Mouse (Mus musculus) limb, embryonic 13.5 days (tissue): ENCODE measurements around the gene Vkorc1. TPM values are rescaled to one million over a fixed set of nuclear protein-coding genes. Genes with fewer than 3 reads are reported as not detected.
"Not testable (repeated sequence)": the region's sequence is repeated elsewhere in the genome, so short reads cannot be mapped to it uniquely, and the experiment has no call there.

Experiments
- ATAC-seq: fragments of 200-750 bp; cut with Nextera tagmentation; 2 replicates; pipeline ENCODE4 v1.8.0; 2017; ENCODE audit warnings: low read depth, moderate number of reproducible peaks, moderate TSS enrichment; ENCODE audit not compliant: low FRiP score
- H3K27ac ChIP-seq: fragments of 300-500 bp; sonication (generic); 2 replicates; pipeline ENCODE4 v1.5.1; 2015; ENCODE audit warnings: inconsistent platforms, mild to moderate bottlenecking, moderate library complexity
- H3K27me3 ChIP-seq: fragments of 300-500 bp; sonication (generic); 2 replicates; pipeline ENCODE4 v1.6.1; 2015; ENCODE audit warnings: mild to moderate bottlenecking, inconsistent platforms
- H3K36me3 ChIP-seq: fragments of 300-500 bp; sonication (generic); 2 replicates; pipeline ENCODE4 v1.6.1; 2015; ENCODE audit warnings: inconsistent platforms, mild to moderate bottlenecking, moderate library complexity
- H3K4me1 ChIP-seq: fragments of 300-500 bp; sonication (generic); 2 replicates; pipeline ENCODE4 v1.6.1; 2015; ENCODE audit warnings: inconsistent platforms
- H3K4me2 ChIP-seq: fragments of 300-500 bp; sonication (generic); replicated peaks from 2 replicates; pipeline ENCODE4 v1.6.1; 2015; ENCODE audit warnings: inconsistent platforms, mild to moderate bottlenecking, moderate library complexity
- H3K4me3 ChIP-seq: fragments of 300-500 bp; sonication (generic); 2 replicates; pipeline ENCODE4 v1.5.1; 2015; ENCODE audit warnings: moderate library complexity, mild to moderate bottlenecking, inconsistent platforms
- H3K9ac ChIP-seq: fragments of 300-500 bp; sonication (generic); 2 replicates; pipeline ENCODE4 v1.6.1; 2015; ENCODE audit warnings: mild to moderate bottlenecking, inconsistent platforms
- H3K9me3 ChIP-seq: fragments of 300-500 bp; sonication (generic); 2 replicates; pipeline ENCODE4 v1.6.1; 2016; ENCODE audit warnings: inconsistent platforms
- WGBS: fragments of 180-500 bp; shearing (Covaris S2); methylation state at CpG from one replicate; pipeline ENCODE4 v1.1.7; 2015; 5-methylcytosine and 5-hydroxymethylcytosine counted together
- polyA plus RNA-seq: library from polyadenylated mRNA; unstranded; fragments of >200 nt; fragmentation: Nextera tagmentation; extraction: Ambion mirVana; gene quantifications from 2 replicates; pipeline ENCODE4 v1.2.1, GENCODE M21; 2015

Gene Vkorc1
- polyA plus RNA-seq, 1 experiment from 2014 or later, result 174 TPM

DNA sequence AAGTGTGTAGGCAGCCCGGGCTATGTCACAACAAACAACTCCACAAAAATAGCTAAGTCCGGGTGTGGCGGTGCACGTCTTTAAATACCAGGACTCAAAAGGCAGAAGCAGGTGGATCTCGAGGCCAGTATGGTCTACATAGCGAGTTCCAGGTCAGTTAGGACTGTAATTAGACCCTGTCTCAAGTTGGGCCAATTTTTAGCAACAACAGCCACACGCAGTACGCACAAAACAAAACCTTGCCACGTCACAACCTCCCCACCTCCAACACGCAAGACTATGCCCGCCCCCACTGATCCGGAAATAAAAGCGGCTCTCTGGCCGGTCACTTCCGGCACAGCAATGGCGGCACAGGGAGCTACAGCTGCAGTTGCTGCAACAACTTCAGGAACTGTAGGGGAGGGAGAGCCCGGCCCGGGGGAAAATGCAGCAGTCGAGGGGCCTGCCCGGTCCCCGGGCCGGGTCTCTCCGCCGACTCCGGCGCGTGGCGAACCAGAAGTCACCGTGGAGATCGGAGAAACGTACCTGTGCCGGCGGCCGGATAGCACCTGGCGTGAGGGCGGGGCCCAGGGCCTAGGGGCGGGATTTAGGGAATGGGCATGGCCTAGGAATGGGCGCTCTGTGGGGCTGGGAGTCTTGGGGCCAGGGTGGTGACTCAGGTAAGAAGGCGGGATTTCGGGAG is 16.9 kb upstream of the Vkorc1 start, which contains the start of gene Kat8:
TSS of gene Kat8 (plus strand) at position 327 of the 682 bp plus-strand sequence.
- Histone ChIP-seq H3K27ac (peak within 1 kb of the TSS; percentile 81), H3K4me2 (peak within 1 kb of the TSS; percentile 65), H3K4me1 (peaks cover 13% of the 10 kb centered on the region; the same call in 1 of the 2 replicates), H3K9ac (peak within 1 kb of the TSS; percentile 83), H3K9me3 (no peaks in the 10 kb centered on the region), H3K4me3 (peak within 1 kb of the TSS; percentile 93), H3K27me3 (no peaks in the 10 kb centered on the region), H3K36me3 (peaks cover 55% of the 10 kb centered on the region)
- ATAC-seq, result peak; percentile 96
- WGBS, result under 1% methylated on average over 40 of the region's 40 CpGs

DNA sequence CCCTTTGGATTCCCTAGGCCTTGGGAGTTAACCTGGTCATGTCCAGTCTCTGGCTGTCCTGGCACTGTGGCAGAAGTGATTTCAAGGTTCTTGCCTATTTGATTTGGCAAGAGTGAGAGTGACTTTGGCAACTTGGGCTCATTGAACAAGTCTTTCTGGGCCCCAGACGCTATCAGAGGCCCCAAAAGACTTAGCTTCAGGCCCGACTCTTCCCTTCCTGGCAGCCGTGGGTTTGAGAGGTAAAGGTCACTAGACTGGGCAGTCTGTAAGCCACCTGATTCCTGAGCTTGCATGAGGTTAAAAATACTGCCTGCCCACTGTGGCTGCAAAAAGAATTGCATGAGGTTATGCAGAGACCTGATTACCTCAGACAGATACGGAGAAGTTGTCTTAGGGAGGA is 13.2 kb upstream of the Vkorc1 start:
- peaks cover 50% of the 10 kb centered on the region for H3K36me3 ChIP-seq
- no peak overlapping the region for H3K4me3 ChIP-seq
- no peak overlapping the region for H3K27ac ChIP-seq
- no peak overlapping the region for H3K9ac ChIP-seq
- no peak overlapping the region for H3K4me2 ChIP-seq
- H3K4me1 ChIP-seq, result peaks cover 26% of the 10 kb centered on the region
- no peaks in the 10 kb centered on the region for H3K9me3 ChIP-seq
- no peaks in the 10 kb centered on the region for H3K27me3 ChIP-seq
- ATAC-seq, result no peak
- 88% methylated on average over 4 of the region's 4 CpGs for WGBS

- no peak overlapping the region for H3K27ac ChIP-seq
- no peaks in the 10 kb centered on the region for H3K9me3 ChIP-seq
- no peaks in the 10 kb centered on the region for H3K27me3 ChIP-seq
- no peak overlapping the region for H3K9ac ChIP-seq
- H3K4me2 ChIP-seq, result no peak overlapping the region
- H3K4me3 ChIP-seq, result no peak overlapping the region
- peaks cover 50% of the 10 kb centered on the region for H3K36me3 ChIP-seq
- no peak for ATAC-seq
- peaks cover 20% of the 10 kb centered on the region for H3K4me1 ChIP-seq
- WGBS, result 93% methylated on average over 12 of the region's 12 CpGs
Observed at GRCm38 (mm10) chr7:127907939-127908338, 12.5 kb upstream of the Vkorc1 start.

DNA sequence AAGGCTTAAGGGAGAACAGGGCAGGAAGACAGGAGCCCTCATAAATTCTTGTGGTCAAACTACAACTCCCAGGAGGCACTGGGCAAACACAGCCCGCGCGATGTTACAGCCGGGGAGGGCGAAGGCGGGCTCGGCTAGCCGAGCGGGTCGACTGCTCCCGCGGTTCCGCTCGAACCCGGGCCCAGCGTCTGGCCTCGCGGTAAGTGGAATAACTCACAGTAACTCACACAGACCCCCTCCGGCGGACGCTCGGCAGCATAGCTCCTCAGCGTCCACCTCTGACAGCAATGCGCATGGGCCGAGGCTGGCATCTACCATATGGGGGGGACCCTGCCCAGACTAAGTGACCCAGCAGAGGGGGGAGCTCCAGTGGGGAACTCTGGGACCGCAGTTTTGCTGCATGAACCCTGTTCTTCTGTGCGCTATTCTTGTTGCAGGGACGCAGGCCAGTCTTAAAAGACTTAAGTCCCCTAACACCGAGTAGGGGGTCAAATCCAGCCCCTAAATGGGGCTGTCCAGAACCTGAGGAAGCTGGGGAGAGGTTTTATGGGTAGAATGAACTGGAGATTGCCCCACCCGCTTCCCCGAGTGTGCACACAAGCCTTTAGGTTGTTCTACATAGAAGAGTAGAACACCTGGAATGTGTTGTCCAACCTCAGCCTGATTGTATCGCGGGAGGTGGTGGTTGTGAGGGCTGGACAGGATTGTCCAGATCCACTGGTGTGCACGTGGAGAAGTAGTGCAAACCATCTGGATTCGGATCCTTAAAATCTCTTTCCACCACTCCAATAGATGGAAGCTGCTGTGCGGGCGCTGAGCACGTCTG is 8.8 kb upstream of the Vkorc1 start, which contains the start of gene Bckdk:
TSS of gene Bckdk (plus strand) at position 112 of the 826 bp plus-strand sequence.
- H3K4me2 ChIP-seq, result peak within 1 kb of the TSS; percentile 83
- ATAC-seq, result peak; percentile 91
- H3K4me3 ChIP-seq, result peak within 1 kb of the TSS; percentile 60
- WGBS, result 5% methylated on average over 38 of the region's 38 CpGs
- H3K27ac ChIP-seq, result peak within 1 kb of the TSS; percentile 80
- H3K27me3 ChIP-seq, result peaks cover 5% of the 10 kb centered on the region; the same call in 1 of the 2 replicates
- peaks cover 12% of the 10 kb centered on the region for H3K4me1 ChIP-seq
- peaks cover 40% of the 10 kb centered on the region for H3K36me3 ChIP-seq
- H3K9me3 ChIP-seq, result no peaks in the 10 kb centered on the region
- H3K9ac ChIP-seq, result peak within 1 kb of the TSS; percentile 83

- no peak overlapping the region for H3K27ac ChIP-seq
- H3K4me1 ChIP-seq, result peaks cover 12% of the 10 kb centered on the region
- 81% methylated on average over 2 of the region's 2 CpGs for WGBS
- H3K9ac ChIP-seq, result no peak overlapping the region
- H3K4me3 ChIP-seq, result no peak overlapping the region
- H3K4me2 ChIP-seq, result no peak overlapping the region
- H3K36me3 ChIP-seq, result peaks cover 16% of the 10 kb centered on the region
- H3K9me3 ChIP-seq, result no peaks in the 10 kb centered on the region
- ATAC-seq, result no peak
- peaks cover 6% of the 10 kb centered on the region; the same call in 1 of the 2 replicates for H3K27me3 ChIP-seq
Observed at GRCm38 (mm10) chr7:127901772-127902171, 6.4 kb upstream of the Vkorc1 start.

GRCm38 (mm10) chr7:127899997-127900396 is 4.6 kb upstream of the Vkorc1 start:
- H3K9me3 ChIP-seq, result no peaks in the 10 kb centered on the region
- peaks cover 9% of the 10 kb centered on the region for H3K4me1 ChIP-seq
- peaks cover 6% of the 10 kb centered on the region; the same call in 1 of the 2 replicates for H3K27me3 ChIP-seq
- 47% methylated on average over 7 of the region's 7 CpGs for WGBS
- no peak overlapping the region for H3K4me2 ChIP-seq
- no peak overlapping the region for H3K4me3 ChIP-seq
- no peak for ATAC-seq
- H3K27ac ChIP-seq, result no peak overlapping the region
- no peaks in the 10 kb centered on the region for H3K36me3 ChIP-seq
- H3K9ac ChIP-seq, result no peak overlapping the region

DNA sequence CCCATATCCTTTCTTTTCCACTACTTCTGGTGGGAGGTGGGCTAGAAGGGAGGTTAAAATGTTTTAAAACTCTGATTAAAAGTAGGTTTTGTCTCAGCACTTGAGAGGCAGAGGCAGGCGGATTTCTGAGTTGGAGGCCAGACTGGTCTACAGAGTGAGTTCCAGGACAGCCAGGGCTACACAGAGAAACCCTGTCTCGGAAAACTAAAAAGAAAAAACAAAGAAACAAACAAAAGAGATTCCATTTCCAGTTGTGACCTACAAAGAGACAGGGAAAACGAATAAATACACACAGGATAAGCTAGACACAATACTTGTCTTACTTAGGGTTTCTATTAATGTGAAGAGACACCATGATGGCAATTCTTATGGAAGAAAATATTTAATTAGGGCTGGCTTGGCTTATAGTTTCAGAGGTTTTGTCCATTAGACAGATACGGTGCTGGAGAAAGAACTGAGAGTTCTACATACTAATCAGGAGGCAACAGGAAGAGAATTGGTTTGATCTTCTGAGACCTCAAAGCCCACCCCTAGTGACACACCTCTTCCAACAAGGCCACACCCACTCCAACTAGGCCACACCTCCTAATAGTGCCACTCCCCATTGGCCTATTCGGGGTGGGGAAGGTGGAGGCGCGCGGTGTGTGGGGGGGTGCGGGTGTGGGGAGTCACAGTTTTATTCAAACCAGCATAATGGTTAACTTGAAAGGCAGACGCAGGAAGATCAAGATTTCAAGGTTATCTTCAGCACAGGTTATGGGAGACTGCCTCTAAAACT is 3.0 kb upstream of the Vkorc1 start:
- no peak overlapping the region for H3K27ac ChIP-seq
- no peaks in the 10 kb centered on the region for H3K9me3 ChIP-seq
- H3K4me3 ChIP-seq, result no peak overlapping the region
- peaks cover 6% of the 10 kb centered on the region; the same call in 1 of the 2 replicates for H3K27me3 ChIP-seq
- no peak for ATAC-seq
- peaks cover 11% of the 10 kb centered on the region for H3K4me1 ChIP-seq
- H3K9ac ChIP-seq, result peak overlapping the region; percentile 40; the same call in 1 of the 2 replicates
- H3K4me2 ChIP-seq, result no peak overlapping the region
- peaks cover 6% of the 10 kb centered on the region; the same call in 1 of the 2 replicates for H3K36me3 ChIP-seq
- 31% methylated on average over 10 of the region's 10 CpGs for WGBS

GRCm38 (mm10) chr7:127897542-127897941 is 2.1 kb upstream of the Vkorc1 start:
- Histone ChIP-seq H3K9ac (no peak overlapping the region), H3K4me3 (no peak overlapping the region), H3K4me1 (peaks cover 11% of the 10 kb centered on the region), H3K9me3 (no peaks in the 10 kb centered on the region), H3K36me3 (peaks cover 15% of the 10 kb centered on the region), H3K4me2 (no peak overlapping the region), H3K27ac (no peak overlapping the region), H3K27me3 (peaks cover 6% of the 10 kb centered on the region; the same call in 1 of the 2 replicates)
- ATAC-seq, result no peak
- 90% methylated on average over 7 of the region's 7 CpGs for WGBS

- no peak overlapping the region for H3K4me3 ChIP-seq
Observed at GRCm38 (mm10) chr7:127896384-127896783, 967 bp upstream of the Vkorc1 start.

GRCm38 (mm10) chr7:127895891-127896290 is 474 bp upstream of the Vkorc1 start:
- not testable (repeated sequence) for H3K9me3 ChIP-seq, ATAC-seq, H3K27me3 ChIP-seq, H3K9ac ChIP-seq
- Histone ChIP-seq H3K36me3 (peaks cover 28% of the 10 kb centered on the region), H3K4me2 (peak overlapping the region; percentile 83), H3K4me1 (peaks cover 11% of the 10 kb centered on the region), H3K27ac (0 out of 2 replicates have a peak overlapping the region, but pooled peaks have one; percentile 6), H3K4me3 (peak overlapping the region; percentile 64)
- 73% methylated on average over 7 of the region's 7 CpGs for WGBS

More at GRCm38 (mm10) chr7:127896384-127896783, 967 bp upstream of the Vkorc1 start:
- H3K27ac ChIP-seq, result no peak overlapping the region
- peaks cover 11% of the 10 kb centered on the region for H3K4me1 ChIP-seq
- H3K27me3 ChIP-seq, result peaks cover 6% of the 10 kb centered on the region; the same call in 1 of the 2 replicates
- no peak overlapping the region for H3K9ac ChIP-seq
- WGBS, result 63% methylated on average over 13 of the region's 13 CpGs
- no peaks in the 10 kb centered on the region for H3K9me3 ChIP-seq
- peaks cover 25% of the 10 kb centered on the region for H3K36me3 ChIP-seq
- no peak overlapping the region for H3K4me2 ChIP-seq
- ATAC-seq, result no peak

DNA sequence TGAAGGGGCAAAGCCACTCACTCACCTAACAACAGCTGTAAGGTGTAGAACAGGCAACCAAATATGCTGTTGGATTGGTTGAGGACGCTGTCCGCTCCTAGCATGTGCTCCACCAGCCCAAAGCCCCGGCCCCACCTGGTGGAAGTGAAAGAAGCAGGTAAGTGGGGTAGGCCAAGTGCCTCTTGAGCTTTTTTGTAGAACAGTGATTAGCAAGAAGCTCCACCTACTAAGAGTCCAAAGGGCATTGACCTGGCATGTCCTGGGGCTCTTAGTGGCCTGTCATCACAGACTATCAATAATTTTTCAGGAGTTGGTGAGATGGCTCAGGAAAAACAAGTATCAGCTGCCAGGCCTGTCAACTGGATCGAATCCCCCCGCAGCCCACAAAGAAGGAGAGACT is 937 bp downstream of the Vkorc1 start:
- 79% methylated on average over 5 of the region's 5 CpGs for WGBS
- Histone ChIP-seq H3K9ac (peak overlapping the region; percentile 81), H3K4me3 (peak overlapping the region; percentile 64), H3K9me3 (no peaks in the 10 kb centered on the region), H3K27ac (no peak overlapping the region), H3K4me2 (peak overlapping the region; percentile 83), H3K36me3 (peaks cover 35% of the 10 kb centered on the region), H3K27me3 (peaks cover 4% of the 10 kb centered on the region; the same call in 1 of the 2 replicates), H3K4me1 (peaks cover 15% of the 10 kb centered on the region)
- no peak for ATAC-seq
